Mouse (Mus musculus) mouse trophoblast stem cell (cell line): ENCODE measurements around the gene Bcl2.

Source experiments
- in situ Hi-C, 2 experiments: fragments of 300-500 bp; cut with MseI, MboI; formaldehyde crosslinking; loops; 2 replicates in 1 of 2; 3 replicates in 1 of 2; pipeline ENCODE4 v1.15.1; 2025

Gene Bcl2

GRCm38 (mm10) chr1:106666140-106667088 is 47.7 kb downstream of the Bcl2 start:
- in situ Hi-C loops = no loop called here

- in situ Hi-C loops = no loop called here
These were observed 49.1 kb downstream of the Bcl2 start for GRCm38 (mm10) chr1:106664978-106665377.

GRCm38 (mm10) chr1:106662486-106662885 is 51.6 kb downstream of the Bcl2 start:
- in situ Hi-C loops = no loop called here

GRCm38 (mm10) chr1:106658293-106658847 is 55.7 kb downstream of the Bcl2 start:
- in situ Hi-C loops = no loop called here

GRCm38 (mm10) chr1:106656207-106656738 is 57.8 kb downstream of the Bcl2 start:
- in situ Hi-C loops = no loop called here

- in situ Hi-C loops = no loop called here
These were observed 59.8 kb downstream of the Bcl2 start for GRCm38 (mm10) chr1:106654254-106654653.

- in situ Hi-C loops = no loop called here
These were observed 60.6 kb downstream of the Bcl2 start for GRCm38 (mm10) chr1:106653441-106653860.

- in situ Hi-C loops = no loop called here
These were observed 62.9 kb downstream of the Bcl2 start for GRCm38 (mm10) chr1:106651211-106651610.

GRCm38 (mm10) chr1:106650427-106650826 is 63.6 kb downstream of the Bcl2 start:
- in situ Hi-C loops = no loop called here

GRCm38 (mm10) chr1:106647336-106647735 is 66.7 kb downstream of the Bcl2 start:
- in situ Hi-C loops = no loop called here

- in situ Hi-C loops = no loop called here
These were observed 69.5 kb downstream of the Bcl2 start for GRCm38 (mm10) chr1:106644566-106644965.

GRCm38 (mm10) chr1:106643527-106643926 is 70.5 kb downstream of the Bcl2 start:
- in situ Hi-C loops = no loop called here

GRCm38 (mm10) chr1:106640577-106640976 is 73.5 kb downstream of the Bcl2 start:
- in situ Hi-C loops = no loop called here

- in situ Hi-C loops = no loop called here
These were observed 76.4 kb downstream of the Bcl2 start for GRCm38 (mm10) chr1:106637705-106638104.

GRCm38 (mm10) chr1:106636714-106637113 is 77.4 kb downstream of the Bcl2 start:
- in situ Hi-C loops = no loop called here

- in situ Hi-C loops = no loop called here
These were observed 80.9 kb downstream of the Bcl2 start for GRCm38 (mm10) chr1:106633207-106633606.

- in situ Hi-C loops = no loop called here
These were observed 82.1 kb downstream of the Bcl2 start for GRCm38 (mm10) chr1:106631869-106632463.

- in situ Hi-C loops = no loop called here
These were observed 83.1 kb downstream of the Bcl2 start for GRCm38 (mm10) chr1:106630973-106631372.

GRCm38 (mm10) chr1:106629931-106630682 is 84.0 kb downstream of the Bcl2 start:
- in situ Hi-C loops = no loop called here

GRCm38 (mm10) chr1:106629470-106629830 is 84.6 kb downstream of the Bcl2 start:
- in situ Hi-C loops = no loop called here

GRCm38 (mm10) chr1:106628718-106629469 is 85.2 kb downstream of the Bcl2 start:
- in situ Hi-C loops = no loop called here
